Mouse (Mus musculus): ENCODE measurements at regions not wholly inside any gene's neighbourhood (a gene's known extent, or its start where the extent isn't known, plus 50 kb on each side); places are given as distances from the start of the nearest gene placed in this dataset.

DNA sequence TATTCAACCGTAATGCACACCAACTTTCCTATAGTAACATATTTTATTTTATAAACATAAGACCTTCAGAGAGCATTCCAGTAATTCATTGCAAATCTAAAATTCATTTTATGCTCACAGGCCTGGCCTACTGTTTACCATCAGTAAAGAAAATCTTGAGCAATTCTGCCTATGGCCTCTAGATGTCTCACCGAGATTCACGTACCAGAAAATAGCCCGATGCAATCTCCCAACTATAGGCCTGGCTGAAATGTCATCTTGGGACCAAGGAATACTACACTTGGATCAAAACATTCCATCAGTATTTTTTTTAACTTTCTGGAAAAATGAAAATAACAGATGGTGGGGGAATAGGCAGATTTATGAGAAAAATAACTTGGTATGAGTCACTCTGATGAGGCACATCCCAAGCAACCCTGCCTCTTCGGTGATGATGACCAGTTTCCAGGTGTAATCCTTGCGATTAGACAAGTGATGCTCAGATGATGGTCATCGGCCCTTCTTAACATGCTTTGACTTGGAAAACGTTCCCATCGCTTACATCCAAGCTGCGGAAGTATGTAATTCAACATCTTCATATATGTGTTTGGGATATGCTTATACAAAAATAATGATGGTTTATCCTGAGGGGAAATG lies 439.9 kb downstream of the Nyap2 start:
- H3K27me3 ChIP-seq (ENCODE audit: control insufficient read depth, insufficient read depth, low read depth, low read length) = no peaks in the 10 kb centered on the region; the same call in 1 of the 2 replicates
- H3K36me3 ChIP-seq (ENCODE audit: control insufficient read depth, insufficient read depth, low read length) = no peaks in the 10 kb centered on the region
- WGBS = 59% methylated on average over 10 of the region's 10 CpGs
- no peak overlapping the region for H3K4me3 ChIP-seq (ENCODE audit: low read depth, low read length)
- no peak overlapping the region for H3K4me2 ChIP-seq (ENCODE audit: low read length)
- peak; percentile 80 for ATAC-seq
- H3K9me3 ChIP-seq (replicated peaks; ENCODE audit: control insufficient read depth, low read length, poor library complexity, severe bottlenecking) = no peaks in the 10 kb centered on the region
- no peak overlapping the region for H3K27ac ChIP-seq (ENCODE audit: low read length)
- H3K9ac ChIP-seq (ENCODE audit: low read depth, low read length) = no peak overlapping the region
- H3K4me1 ChIP-seq (ENCODE audit: control insufficient read depth, insufficient read depth, low read length) = no peaks in the 10 kb centered on the region

DNA sequence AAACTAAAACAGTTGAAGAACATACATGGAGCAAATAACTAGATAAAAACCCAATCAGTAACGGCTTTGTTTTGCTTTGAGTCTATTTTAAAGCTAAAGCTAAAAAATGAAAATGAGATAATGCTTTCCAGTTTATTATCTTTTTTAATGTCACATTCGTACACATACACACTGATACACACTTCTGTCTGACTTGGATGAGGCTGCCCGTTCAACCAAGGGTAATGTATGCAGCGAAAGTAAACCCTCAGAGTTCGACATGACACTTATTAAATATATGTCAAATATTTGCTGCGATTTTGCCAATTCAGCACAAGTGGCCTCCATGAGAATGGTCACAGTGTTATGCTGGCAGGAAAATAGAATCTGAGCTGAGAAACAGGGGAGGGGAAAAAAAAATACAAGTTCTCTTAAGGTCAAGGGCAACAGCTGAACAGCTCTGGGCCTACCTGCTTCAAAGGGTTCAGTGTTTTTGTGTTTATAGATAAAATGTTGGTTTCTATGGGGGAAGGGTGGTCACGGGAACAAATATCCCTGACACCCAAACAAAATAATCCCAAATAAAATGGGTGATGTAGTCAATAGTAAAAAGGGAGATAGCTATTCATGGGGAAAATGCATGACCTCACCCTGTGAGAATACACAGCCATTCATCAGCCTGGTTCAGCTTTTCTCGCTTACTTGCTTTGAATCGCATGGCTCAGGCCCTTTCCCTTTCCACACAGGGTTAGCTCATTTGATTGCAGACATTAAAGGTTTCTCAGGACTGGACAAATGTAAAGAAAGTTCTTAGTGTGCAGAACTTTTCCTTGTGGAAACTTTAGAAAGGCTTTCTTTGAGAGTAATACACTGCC lies 443.9 kb downstream of the Nyap2 start:
- no peak overlapping the region for H3K27ac ChIP-seq (ENCODE audit: low read length)
- no peaks in the 10 kb centered on the region for H3K4me1 ChIP-seq (ENCODE audit: control insufficient read depth, insufficient read depth, low read length)
- WGBS = 43% methylated on average over 9 of the region's 9 CpGs
- no peak; the same call in 1 of the 2 replicates for ATAC-seq
- H3K36me3 ChIP-seq (ENCODE audit: control insufficient read depth, insufficient read depth, low read length) = no peaks in the 10 kb centered on the region
- no peaks in the 10 kb centered on the region; the same call in 1 of the 2 replicates for H3K27me3 ChIP-seq (ENCODE audit: control insufficient read depth, insufficient read depth, low read depth, low read length)
- H3K4me2 ChIP-seq (ENCODE audit: low read length) = no peak overlapping the region
- H3K4me3 ChIP-seq (ENCODE audit: low read depth, low read length) = no peak overlapping the region
- H3K9me3 ChIP-seq (replicated peaks; ENCODE audit: control insufficient read depth, low read length, poor library complexity, severe bottlenecking) = no peaks in the 10 kb centered on the region
- H3K9ac ChIP-seq (ENCODE audit: low read depth, low read length) = no peak overlapping the region

GRCm38 (mm10) chr1:81522929-81523328 lies 446.2 kb downstream of the Nyap2 start:
- no peaks in the 10 kb centered on the region for H3K36me3 ChIP-seq (ENCODE audit: control insufficient read depth, insufficient read depth, low read length)
- no peak overlapping the region for H3K9ac ChIP-seq (ENCODE audit: low read depth, low read length)
- no peaks in the 10 kb centered on the region for H3K4me1 ChIP-seq (ENCODE audit: control insufficient read depth, insufficient read depth, low read length)
- H3K9me3 ChIP-seq (replicated peaks; ENCODE audit: control insufficient read depth, low read length, poor library complexity, severe bottlenecking) = no peaks in the 10 kb centered on the region
- H3K27me3 ChIP-seq (ENCODE audit: control insufficient read depth, insufficient read depth, low read depth, low read length) = no peaks in the 10 kb centered on the region
- 89% methylated on average over 3 of the region's 3 CpGs for WGBS
- H3K27ac ChIP-seq (ENCODE audit: low read length) = no peak overlapping the region
- H3K4me2 ChIP-seq (ENCODE audit: low read length) = no peak overlapping the region
- ATAC-seq = no peak
- no peak overlapping the region for H3K4me3 ChIP-seq (ENCODE audit: low read depth, low read length)

- Histone ChIP-seq H3K4me1 (ENCODE audit: control insufficient read depth, insufficient read depth, low read length) (no peaks in the 10 kb centered on the region), H3K9me3 (replicated peaks; ENCODE audit: control insufficient read depth, low read length, poor library complexity, severe bottlenecking) (no peaks in the 10 kb centered on the region), H3K36me3 (ENCODE audit: control insufficient read depth, insufficient read depth, low read length) (no peaks in the 10 kb centered on the region), H3K4me3 (ENCODE audit: low read depth, low read length) (no peak overlapping the region), H3K9ac (ENCODE audit: low read depth, low read length) (no peak overlapping the region), H3K27ac (ENCODE audit: low read length) (no peak overlapping the region), H3K27me3 (ENCODE audit: control insufficient read depth, insufficient read depth, low read depth, low read length) (no peaks in the 10 kb centered on the region), H3K4me2 (ENCODE audit: low read length) (no peak overlapping the region)
- no peak for ATAC-seq
Observed at GRCm38 (mm10) chr1:81525821-81526220, 449.1 kb downstream of the Nyap2 start.

DNA sequence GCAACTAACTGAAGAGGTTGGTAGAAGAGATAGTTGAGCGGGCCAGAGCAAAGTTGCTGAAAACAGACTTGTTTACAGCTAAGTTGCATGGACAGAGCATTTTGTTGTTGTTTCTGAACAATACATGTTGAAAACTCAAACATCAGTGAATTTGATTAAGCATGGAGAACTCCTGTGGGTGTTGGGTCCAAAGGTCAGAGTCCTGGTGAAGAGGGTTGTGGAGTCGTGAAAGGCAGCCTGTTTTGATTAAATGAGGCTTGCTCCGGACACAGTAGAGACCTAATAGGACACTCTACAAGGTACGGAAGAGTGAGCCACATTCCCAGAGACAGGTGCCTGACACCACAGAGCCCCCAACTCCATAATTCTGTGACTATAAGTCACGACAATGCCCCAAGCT lies 461.1 kb downstream of the Nyap2 start:
- WGBS = 59% methylated on average over 5 of the region's 5 CpGs
- Histone ChIP-seq H3K4me2 (ENCODE audit: low read length) (no peak overlapping the region), H3K36me3 (ENCODE audit: control insufficient read depth, insufficient read depth, low read length) (no peaks in the 10 kb centered on the region), H3K4me3 (ENCODE audit: low read depth, low read length) (no peak overlapping the region), H3K27me3 (ENCODE audit: control insufficient read depth, insufficient read depth, low read depth, low read length) (no peaks in the 10 kb centered on the region), H3K27ac (ENCODE audit: low read length) (no peak overlapping the region), H3K9ac (ENCODE audit: low read depth, low read length) (no peak overlapping the region), H3K4me1 (ENCODE audit: control insufficient read depth, insufficient read depth, low read length) (no peaks in the 10 kb centered on the region), H3K9me3 (replicated peaks; ENCODE audit: control insufficient read depth, low read length, poor library complexity, severe bottlenecking) (no peaks in the 10 kb centered on the region)
- ATAC-seq = no peak

GRCm38 (mm10) chr1:81539591-81540311 lies 463.0 kb downstream of the Nyap2 start:
- Histone ChIP-seq H3K4me2 (ENCODE audit: low read length) (no peak overlapping the region), H3K9me3 (replicated peaks; ENCODE audit: control insufficient read depth, low read length, poor library complexity, severe bottlenecking) (no peaks in the 10 kb centered on the region), H3K36me3 (ENCODE audit: control insufficient read depth, insufficient read depth, low read length) (no peaks in the 10 kb centered on the region), H3K9ac (ENCODE audit: low read depth, low read length) (no peak overlapping the region), H3K27ac (ENCODE audit: low read length) (no peak overlapping the region), H3K4me1 (ENCODE audit: control insufficient read depth, insufficient read depth, low read length) (no peaks in the 10 kb centered on the region), H3K4me3 (ENCODE audit: low read depth, low read length) (no peak overlapping the region), H3K27me3 (ENCODE audit: control insufficient read depth, insufficient read depth, low read depth, low read length) (no peaks in the 10 kb centered on the region)
- ATAC-seq = no peak
- WGBS = 92% methylated on average over 5 of the region's 5 CpGs

DNA sequence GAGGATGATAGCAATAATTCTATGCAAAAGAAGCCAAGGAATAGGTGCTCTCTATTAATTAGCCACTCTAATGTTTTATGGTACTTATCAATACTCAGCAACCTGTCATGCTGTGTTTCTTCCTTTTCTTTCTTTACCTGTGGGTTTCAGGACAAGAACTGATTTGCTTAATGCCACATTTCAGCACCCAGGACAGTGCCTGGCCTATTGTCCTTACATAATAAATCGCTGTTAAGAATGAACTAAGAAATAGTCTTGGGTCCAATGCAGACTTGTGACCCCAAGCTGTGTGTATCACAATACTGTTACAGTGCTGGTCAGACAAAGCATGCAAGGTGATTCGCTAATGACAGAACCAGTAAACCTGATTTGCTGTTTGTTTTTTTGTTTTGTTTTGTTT lies 472.2 kb downstream of the Nyap2 start:
- ATAC-seq = no peak
- no peaks in the 10 kb centered on the region for H3K27me3 ChIP-seq (ENCODE audit: control insufficient read depth, insufficient read depth, low read depth, low read length)
- H3K27ac ChIP-seq (ENCODE audit: low read length) = no peak overlapping the region
- no peak overlapping the region for H3K4me3 ChIP-seq (ENCODE audit: low read depth, low read length)
- no peaks in the 10 kb centered on the region for H3K9me3 ChIP-seq (replicated peaks; ENCODE audit: control insufficient read depth, low read length, poor library complexity, severe bottlenecking)
- WGBS = 81% methylated on average over 2 of the region's 2 CpGs
- no peaks in the 10 kb centered on the region for H3K36me3 ChIP-seq (ENCODE audit: control insufficient read depth, insufficient read depth, low read length)
- no peak overlapping the region for H3K9ac ChIP-seq (ENCODE audit: low read depth, low read length)
- H3K4me2 ChIP-seq (ENCODE audit: low read length) = no peak overlapping the region
- H3K4me1 ChIP-seq (ENCODE audit: control insufficient read depth, insufficient read depth, low read length) = no peaks in the 10 kb centered on the region

DNA sequence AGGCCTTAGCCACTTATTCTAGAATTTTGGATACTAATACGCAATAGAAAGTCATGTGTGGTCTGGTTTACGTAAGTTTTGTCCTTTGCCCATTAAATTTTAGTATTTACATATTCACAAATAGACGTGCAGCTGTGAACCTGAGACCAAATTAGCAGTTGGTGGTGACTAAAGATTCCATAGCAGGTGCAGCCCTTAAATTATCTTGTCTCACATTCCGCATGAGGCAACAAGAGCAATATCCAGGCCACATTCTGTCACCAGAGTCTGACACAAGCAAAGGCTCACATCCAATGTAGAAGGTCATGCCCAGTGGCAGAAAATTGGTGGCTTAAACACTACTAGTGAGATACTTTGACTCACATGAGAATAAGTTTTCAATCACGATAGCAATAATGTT lies 473.0 kb downstream of the Nyap2 start:
- no peaks in the 10 kb centered on the region for H3K36me3 ChIP-seq (ENCODE audit: control insufficient read depth, insufficient read depth, low read length)
- no peaks in the 10 kb centered on the region for H3K27me3 ChIP-seq (ENCODE audit: control insufficient read depth, insufficient read depth, low read depth, low read length)
- no peaks in the 10 kb centered on the region for H3K4me1 ChIP-seq (ENCODE audit: control insufficient read depth, insufficient read depth, low read length)
- H3K4me2 ChIP-seq (ENCODE audit: low read length) = no peak overlapping the region
- 91% methylated on average over 5 of the region's 5 CpGs for WGBS
- H3K9me3 ChIP-seq (replicated peaks; ENCODE audit: control insufficient read depth, low read length, poor library complexity, severe bottlenecking) = no peaks in the 10 kb centered on the region
- H3K9ac ChIP-seq (ENCODE audit: low read depth, low read length) = no peak overlapping the region
- H3K27ac ChIP-seq (ENCODE audit: low read length) = no peak overlapping the region
- no peak overlapping the region for H3K4me3 ChIP-seq (ENCODE audit: low read depth, low read length)
- ATAC-seq = no peak

DNA sequence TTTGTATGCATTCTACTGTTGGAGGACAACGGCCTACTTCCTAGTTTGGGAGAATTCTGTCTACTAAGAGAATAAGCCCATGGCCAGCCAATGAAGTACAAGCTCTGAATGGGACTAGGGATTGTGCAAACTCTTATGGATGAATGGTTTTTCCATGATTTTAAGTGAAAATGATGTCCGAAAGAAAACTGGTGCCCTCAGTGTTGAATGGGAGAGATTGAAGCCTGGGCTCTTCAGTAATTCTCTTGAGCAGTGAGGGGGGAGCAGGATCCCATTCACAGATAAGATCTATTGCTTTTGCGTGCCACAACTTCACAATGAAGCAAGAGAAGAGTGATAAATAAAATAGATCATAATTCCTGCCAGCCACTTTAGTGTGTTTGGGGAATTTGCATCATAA lies 476.0 kb downstream of the Nyap2 start:
- H3K36me3 ChIP-seq (ENCODE audit: control insufficient read depth, insufficient read depth, low read length) = no peaks in the 10 kb centered on the region
- no peaks in the 10 kb centered on the region for H3K27me3 ChIP-seq (ENCODE audit: control insufficient read depth, insufficient read depth, low read depth, low read length)
- no peaks in the 10 kb centered on the region for H3K9me3 ChIP-seq (replicated peaks; ENCODE audit: control insufficient read depth, low read length, poor library complexity, severe bottlenecking)
- H3K27ac ChIP-seq (ENCODE audit: low read length) = no peak overlapping the region
- no peaks in the 10 kb centered on the region for H3K4me1 ChIP-seq (ENCODE audit: control insufficient read depth, insufficient read depth, low read length)
- H3K4me3 ChIP-seq (ENCODE audit: low read depth, low read length) = no peak overlapping the region
- no peak overlapping the region for H3K9ac ChIP-seq (ENCODE audit: low read depth, low read length)
- ATAC-seq = no peak
- WGBS = 84% methylated on average over 3 of the region's 3 CpGs
- no peak overlapping the region for H3K4me2 ChIP-seq (ENCODE audit: low read length)

Data from midbrain, embryonic 16.5 days (tissue).